Mouse (Mus musculus): Measurements from ENCODE around the gene Cyp2b13. TPM values are rescaled to one million over a fixed set of nuclear protein-coding genes. Genes with fewer than 3 reads are reported as not detected.
"Not testable (repeated sequence)": the region's sequence is repeated elsewhere in the genome, so short reads cannot be mapped to it uniquely, and the experiment has no call there.

Cyp2b13 gene
- polyA plus RNA-seq (2016; fragmentation: Nextera tagmentation; extraction: Ambion mirVana): not detected in 2 replicates

DNA sequence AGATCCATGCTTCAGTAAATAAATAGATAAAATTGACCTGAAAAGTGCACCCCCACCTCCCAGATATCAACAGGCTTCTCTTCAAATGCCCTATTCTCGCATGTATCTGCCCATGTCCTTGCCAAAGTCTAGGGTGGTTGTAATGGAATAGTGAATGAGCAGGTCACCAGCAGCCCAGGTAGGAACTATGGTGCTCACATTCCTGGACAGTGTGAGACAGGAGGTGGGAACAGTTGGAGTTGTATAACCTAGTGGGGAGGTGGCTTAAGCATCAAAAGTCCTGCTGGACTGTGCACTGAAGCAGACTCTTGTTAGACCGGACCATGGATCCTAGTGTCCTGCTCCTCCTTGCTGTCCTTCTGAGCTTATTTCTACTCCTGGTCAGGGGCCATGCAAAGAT, at the start of gene Cyp2b13:
Gene Cyp2b13, plus strand, starts transcription at position 301 of the 400 bp plus-strand sequence.
- not testable (repeated sequence) for H3K4me3 ChIP-seq; H3K27me3 ChIP-seq (ENCODE audit: insufficient read depth, poor library complexity, severe bottlenecking); DNase-seq (ENCODE audit: low spot score); H3K27ac ChIP-seq; H3K36me3 ChIP-seq; H3K4me1 ChIP-seq (replicated peaks)
- 94% methylated on average over 1 of the region's 2 CpGs for WGBS
- peaks cover 13% of the 10 kb centered on the region; the same call in 1 of the 2 replicates for H3K9me3 ChIP-seq

DNA sequence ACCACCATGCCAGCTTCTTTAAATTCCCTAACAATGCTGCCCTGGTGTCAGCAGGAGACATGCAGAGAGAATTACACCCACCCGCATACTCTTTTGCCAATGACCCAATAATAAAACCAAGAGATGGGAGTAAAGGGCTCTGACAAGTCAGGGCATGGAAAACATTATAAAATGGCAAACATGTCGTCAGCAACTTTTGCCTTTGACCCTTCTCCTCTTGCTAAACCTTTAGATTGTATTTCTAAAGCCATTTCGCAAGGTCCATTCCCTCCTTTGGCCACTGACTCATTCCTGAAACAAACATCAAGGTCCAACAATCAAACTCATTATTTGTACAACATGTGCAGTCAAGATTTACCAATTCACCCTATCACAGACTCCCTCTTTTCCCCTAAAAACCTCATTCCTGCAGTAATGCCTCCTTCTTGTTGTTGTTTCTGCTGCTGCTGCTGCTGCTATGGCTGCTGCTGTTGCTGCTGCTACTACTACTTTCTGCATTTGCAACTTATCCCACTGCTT, 41.4 kb upstream of the Cyp2b13 start:
- not testable (repeated sequence) for H3K4me3 ChIP-seq; H3K36me3 ChIP-seq; DNase-seq (ENCODE audit: low spot score)

DNA sequence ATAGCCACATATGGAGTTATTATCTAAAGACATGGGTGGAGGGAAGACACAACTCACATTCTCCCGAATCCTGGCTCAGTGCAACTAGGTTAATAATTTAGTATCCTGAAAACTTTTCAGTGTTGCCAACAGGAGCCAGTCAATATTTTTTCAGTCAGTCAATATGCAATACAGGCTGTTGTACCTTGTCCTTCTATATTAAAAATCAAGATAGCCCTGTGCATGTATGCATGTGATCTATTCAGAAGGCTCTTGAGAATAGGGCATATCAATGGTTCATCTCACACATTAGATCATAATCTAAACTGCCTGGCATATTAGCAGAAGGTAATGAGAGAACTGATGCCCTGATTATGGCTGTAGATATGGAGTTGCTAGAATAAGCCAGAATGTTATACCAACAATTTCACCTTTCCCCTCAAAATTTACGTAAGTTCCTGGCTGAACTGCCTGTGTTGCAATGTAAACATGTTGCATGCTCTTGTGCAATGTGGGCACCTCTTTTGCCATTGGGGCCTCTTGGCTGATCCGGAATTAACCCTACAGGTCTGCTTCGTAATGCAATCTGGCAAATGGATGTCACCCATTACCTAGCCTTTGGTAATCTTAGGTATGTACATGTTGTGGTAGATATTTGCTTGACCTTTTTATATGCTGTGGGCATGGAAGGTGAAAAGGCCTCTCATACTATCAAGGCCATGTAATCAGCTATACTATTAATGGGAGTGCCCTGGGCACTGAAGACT, 6.2 kb upstream of the Cyp2b13 start:
- not testable (repeated sequence) for DNase-seq (ENCODE audit: low spot score); H3K27me3 ChIP-seq (ENCODE audit: insufficient read depth, poor library complexity, severe bottlenecking); H3K4me3 ChIP-seq; H3K4me1 ChIP-seq (replicated peaks); H3K36me3 ChIP-seq; H3K27ac ChIP-seq
- peaks cover 30% of the 10 kb centered on the region for H3K9me3 ChIP-seq
- 89% methylated on average over 3 of the region's 4 CpGs for WGBS

More for the DNA sequence above, 41.4 kb upstream of the Cyp2b13 start:
- H3K27me3 ChIP-seq (ENCODE audit: insufficient read depth, poor library complexity, severe bottlenecking); H3K27ac ChIP-seq; H3K4me1 ChIP-seq (replicated peaks); H3K9me3 ChIP-seq: not testable (repeated sequence)
- 100% methylated on average over 1 of the region's 3 CpGs for WGBS

DNA sequence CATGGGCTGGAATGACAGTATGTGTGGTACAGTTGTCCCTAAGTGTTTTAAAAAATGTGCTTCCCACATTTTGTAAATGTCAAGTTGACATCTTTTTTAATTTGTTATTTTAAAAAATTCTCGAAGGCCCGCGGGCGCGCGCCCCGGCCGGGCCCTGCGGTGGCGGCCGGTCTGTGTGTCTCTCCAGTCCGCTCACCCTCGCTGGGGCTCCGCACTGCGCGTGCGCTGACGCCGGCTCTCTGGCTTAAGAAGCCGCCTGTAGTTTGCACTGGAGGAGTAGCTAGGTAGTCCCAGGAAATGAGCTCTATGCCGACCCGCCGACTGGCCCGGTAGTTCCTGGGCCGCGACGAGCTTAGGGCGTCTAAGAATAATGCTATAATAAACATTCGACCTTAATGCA, 10.4 kb downstream of the Cyp2b13 start:
- not testable (repeated sequence) for H3K4me1 ChIP-seq (replicated peaks)
- WGBS: 54% methylated on average over 29 of the region's 29 CpGs

DNA sequence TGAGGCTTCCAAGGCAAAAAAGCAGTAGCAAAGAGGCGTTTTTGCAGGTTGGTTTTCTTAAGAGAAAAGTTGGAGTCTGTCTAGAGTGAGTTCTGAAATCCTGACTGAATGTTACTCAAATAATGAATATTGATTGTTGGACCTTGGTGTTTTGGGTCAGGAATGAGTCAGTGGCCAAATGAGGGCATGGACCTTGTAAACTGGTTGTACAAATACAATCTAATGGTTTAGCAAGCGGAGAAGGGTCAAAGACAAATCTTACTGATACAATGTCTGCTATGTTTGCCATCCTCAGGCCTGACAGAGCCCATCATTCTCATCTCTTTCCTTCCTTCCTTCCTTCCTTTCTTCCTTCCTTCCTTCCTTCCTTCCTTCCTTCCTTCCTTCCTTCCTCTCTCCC, 21.3 kb downstream of the Cyp2b13 start:
- H3K4me1 ChIP-seq (replicated peaks): no peaks in the 10 kb centered on the region
- peaks cover 53% of the 10 kb centered on the region for H3K9me3 ChIP-seq
- H3K27ac ChIP-seq: no peak overlapping the region
- H3K27me3 ChIP-seq (ENCODE audit: insufficient read depth, poor library complexity, severe bottlenecking): no peaks in the 10 kb centered on the region
- no peak overlapping the region for H3K4me3 ChIP-seq
- 70% methylated on average over 2 of the region's 2 CpGs for WGBS
- DNase-seq (ENCODE audit: low spot score): no peak
- no peaks in the 10 kb centered on the region for H3K36me3 ChIP-seq

More for the DNA sequence above, 10.4 kb downstream of the Cyp2b13 start:
- not testable (repeated sequence) for H3K4me3 ChIP-seq; H3K9me3 ChIP-seq; DNase-seq (ENCODE audit: low spot score); H3K36me3 ChIP-seq; H3K27me3 ChIP-seq (ENCODE audit: insufficient read depth, poor library complexity, severe bottlenecking); H3K27ac ChIP-seq

DNA sequence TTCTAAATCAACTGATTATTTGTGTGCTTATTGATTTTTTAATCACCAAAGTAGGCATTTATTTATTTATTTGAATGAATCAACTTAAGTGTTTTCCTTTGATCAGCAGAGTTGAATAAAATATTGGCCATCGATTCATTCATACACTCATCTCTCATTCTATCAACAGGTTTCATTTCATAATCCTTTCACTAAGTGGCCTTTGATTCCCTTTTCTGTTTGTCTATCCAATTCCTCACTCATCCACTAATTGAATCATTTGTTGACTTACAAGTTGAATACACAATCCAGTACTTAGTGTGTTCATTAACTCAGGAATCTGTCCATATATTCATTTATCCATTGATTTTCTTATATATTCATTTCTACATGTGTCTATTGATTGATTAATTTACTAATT, 26.1 kb downstream of the Cyp2b13 start:
- Histone ChIP-seq H3K9me3 (peaks cover 49% of the 10 kb centered on the region), H3K27me3 (ENCODE audit: insufficient read depth, poor library complexity, severe bottlenecking) (no peaks in the 10 kb centered on the region), H3K4me3 (no peak overlapping the region), H3K36me3 (no peaks in the 10 kb centered on the region), H3K27ac (no peak overlapping the region), H3K4me1 (replicated peaks) (no peaks in the 10 kb centered on the region)
- 88% methylated on average over 1 of the region's 1 CpGs for WGBS
- DNase-seq (ENCODE audit: low spot score): no peak

DNA sequence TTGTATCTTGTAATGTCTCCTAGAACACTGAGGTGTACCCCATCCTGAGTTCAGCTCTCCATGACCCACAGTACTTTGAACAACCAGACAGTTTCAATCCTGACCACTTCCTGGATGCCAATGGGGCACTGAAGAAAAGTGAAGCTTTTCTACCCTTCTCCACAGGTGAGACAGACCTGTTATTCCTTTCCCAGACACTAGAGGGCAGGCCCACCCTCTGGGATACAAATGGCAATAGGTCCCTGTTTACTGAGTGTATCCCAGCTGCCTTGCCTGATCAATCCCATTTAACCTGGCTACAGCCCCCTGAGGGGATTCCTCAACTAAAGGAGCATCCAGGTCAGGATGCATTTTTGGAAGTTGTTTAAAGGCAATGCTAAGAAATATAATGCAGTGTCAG, 27.3 kb downstream of the Cyp2b13 start:
- H3K4me3 ChIP-seq; DNase-seq (ENCODE audit: low spot score); H3K27me3 ChIP-seq (ENCODE audit: insufficient read depth, poor library complexity, severe bottlenecking); H3K4me1 ChIP-seq (replicated peaks); H3K36me3 ChIP-seq; H3K27ac ChIP-seq: not testable (repeated sequence)
- H3K9me3 ChIP-seq: peaks cover 46% of the 10 kb centered on the region

DNA sequence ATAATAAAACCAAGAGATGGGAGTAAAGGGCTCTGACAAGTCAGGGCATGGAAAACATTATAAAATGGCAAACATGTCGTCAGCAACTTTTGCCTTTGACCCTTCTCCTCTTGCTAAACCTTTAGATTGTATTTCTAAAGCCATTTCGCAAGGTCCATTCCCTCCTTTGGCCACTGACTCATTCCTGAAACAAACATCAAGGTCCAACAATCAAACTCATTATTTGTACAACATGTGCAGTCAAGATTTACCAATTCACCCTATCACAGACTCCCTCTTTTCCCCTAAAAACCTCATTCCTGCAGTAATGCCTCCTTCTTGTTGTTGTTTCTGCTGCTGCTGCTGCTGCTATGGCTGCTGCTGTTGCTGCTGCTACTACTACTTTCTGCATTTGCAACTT, 78.3 kb downstream of the Cyp2b13 start:
- not testable (repeated sequence) for H3K4me1 ChIP-seq (replicated peaks); H3K4me3 ChIP-seq; H3K27ac ChIP-seq; H3K9me3 ChIP-seq; H3K36me3 ChIP-seq; DNase-seq (ENCODE audit: low spot score); H3K27me3 ChIP-seq (ENCODE audit: insufficient read depth, poor library complexity, severe bottlenecking)
- no CpG with 5 or more reads among the region's 2 CpGs for WGBS

DNA sequence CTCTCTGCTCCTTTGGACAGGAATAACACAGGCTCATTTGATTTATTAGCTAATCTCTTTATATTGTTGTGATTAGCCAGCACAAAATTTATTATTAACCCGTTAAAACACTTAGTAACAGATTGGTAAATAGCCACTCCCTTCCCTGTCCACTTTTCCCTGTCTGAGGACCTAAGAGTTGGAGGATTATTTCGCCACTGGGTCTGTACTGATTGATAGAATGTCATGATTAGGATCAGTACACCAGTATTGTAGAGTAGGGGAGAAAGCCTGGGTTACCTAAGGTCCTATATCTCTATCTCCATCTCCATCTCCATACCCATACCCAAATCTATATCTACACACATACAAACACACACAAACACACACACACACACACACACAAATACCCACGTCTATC, 82.4 kb downstream of the Cyp2b13 start:
- H3K36me3 ChIP-seq; H3K27me3 ChIP-seq (ENCODE audit: insufficient read depth, poor library complexity, severe bottlenecking); H3K9me3 ChIP-seq; H3K4me3 ChIP-seq; H3K4me1 ChIP-seq (replicated peaks); DNase-seq (ENCODE audit: low spot score); H3K27ac ChIP-seq: not testable (repeated sequence)
- 56% methylated on average over 1 of the region's 3 CpGs for WGBS

Other genes with a start within 250 kb of the Cyp2b13 start
- 0.44 and 0.46 TPM in 2 replicates for gene Cyp2s1, start 244.6 kb upstream of the Cyp2b13 start, polyA plus RNA-seq (2016; fragmentation: Nextera tagmentation; extraction: Ambion mirVana)
- not detected in 2 replicates for gene Cyp2b10, start 163.9 kb upstream of the Cyp2b13 start, polyA plus RNA-seq (2016; fragmentation: Nextera tagmentation; extraction: Ambion mirVana)
- gene Cyp2b9, start 111.9 kb downstream of the Cyp2b13 start, polyA plus RNA-seq (2016; fragmentation: Nextera tagmentation; extraction: Ambion mirVana): not detected in 2 replicates
- gene Vmn1r184, start 198.8 kb downstream of the Cyp2b13 start, polyA plus RNA-seq (2016; fragmentation: Nextera tagmentation; extraction: Ambion mirVana): not detected in 2 replicates
- gene Cyp2a4, start 245.7 kb downstream of the Cyp2b13 start, polyA plus RNA-seq (2016; fragmentation: Nextera tagmentation; extraction: Ambion mirVana): not detected in 2 replicates

All from hindbrain, embryonic 10.5 days (tissue).